Mouse (Mus musculus) kidney, postnatal 0 days (tissue): ENCODE data around the gene Gm33543. TPM values are rescaled to one million over a fixed set of nuclear protein-coding genes. Genes with fewer than 3 reads are reported as not detected.
A peak's percentile ranks its signal among the peaks of the same experiment; 100 is the strongest.

Experiments used
- ATAC-seq: fragments of 200-750 bp; cut with Nextera tagmentation; replicated peaks from 2 replicates; pipeline ENCODE4 v1.8.0; 2017; ENCODE audit warnings: low read depth, moderate number of reproducible peaks, moderate TSS enrichment, moderate library complexity; ENCODE audit not compliant: low FRiP score
- DNase-seq: peaks from one replicate; pipeline ENCODE4 v3.0.0-alpha.2; 2016; ENCODE audit warnings: low spot score
- H3K27ac ChIP-seq: fragments of 300-500 bp; sonication (generic); 2 replicates; pipeline ENCODE4 v1.5.1; 2014; ENCODE audit warnings: mild to moderate bottlenecking
- H3K27me3 ChIP-seq: fragments of 300-500 bp; sonication (generic); 2 replicates; pipeline ENCODE4 v1.6.1; 2014; ENCODE audit warnings: low read length, mixed read lengths; ENCODE audit not compliant: insufficient read depth
- H3K36me3 ChIP-seq: fragments of 300-500 bp; sonication (generic); 2 replicates; pipeline ENCODE4 v1.6.1; 2014; ENCODE audit warnings: low read length, mixed read lengths; ENCODE audit not compliant: insufficient read depth
- H3K4me1 ChIP-seq: fragments of 300-500 bp; sonication (generic); replicated peaks from 2 replicates; pipeline ENCODE4 v1.6.1; 2014; ENCODE audit warnings: antibody characterized with exemption, low read length, mixed read lengths; ENCODE audit not compliant: insufficient read depth
- H3K4me2 ChIP-seq: fragments of 300-500 bp; sonication (generic); 2 replicates; pipeline ENCODE4 v1.6.1; 2014; ENCODE audit warnings: mild to moderate bottlenecking, low read length, moderate library complexity, mixed read lengths
- H3K4me3 ChIP-seq: fragments of 300-500 bp; sonication (generic); replicated peaks from 2 replicates; pipeline ENCODE4 v1.5.1; 2014; ENCODE audit warnings: low read depth, low read length
- H3K9ac ChIP-seq: fragments of 300-500 bp; sonication (generic); 2 replicates; pipeline ENCODE4 v1.6.1; 2014; ENCODE audit warnings: low read depth, low read length
- H3K9me3 ChIP-seq: fragments of 300-500 bp; sonication (generic); replicated peaks from 2 replicates; pipeline ENCODE4 v1.6.1; 2016; ENCODE audit warnings: low read length, inconsistent platforms, mixed read lengths
- CTCF ChIP-seq: IDR thresholded peaks from 2 replicates; pipeline ENCODE4 v1.5.1; 2016; ENCODE audit warnings: antibody characterized with exemption, low read depth, mild to moderate bottlenecking, moderate library complexity
- WGBS: fragments of 180-500 bp; shearing (Covaris S2); extraction: QIAGEN DNeasy Blood & Tissue Kit; methylation state at CpG from one replicate; pipeline ENCODE4 v1.1.7; 2014; 5-methylcytosine and 5-hydroxymethylcytosine counted together
- polyA plus RNA-seq: library from polyadenylated mRNA; unstranded; fragments of >200 nt; fragmentation: Nextera tagmentation; extraction: Ambion mirVana; gene quantifications from 2 replicates; pipeline ENCODE4 v1.2.1, GENCODE M21; 2015

Gm33543 gene
- polyA plus RNA-seq, 1 experiment from 2014 or later = 0.62 TPM

GRCm38 (mm10) chr10:95879983-95880934, 37.5 kb upstream of the Gm33543 start:
- no peak for TF ChIP-seq CTCF
- DNase-seq (peak; percentile 31), ATAC-seq (no peak)
- Histone ChIP-seq H3K9me3 (no peaks in the 10 kb centered on the region), H3K4me3 (no peak overlapping the region), H3K36me3 (no peaks in the 10 kb centered on the region), H3K4me1 (no peaks in the 10 kb centered on the region), H3K4me2 (no peak overlapping the region), H3K27ac (no peak overlapping the region), H3K27me3 (no peaks in the 10 kb centered on the region), H3K9ac (no peak overlapping the region)
- WGBS = 72% methylated on average over 17 of the region's 17 CpGs

GRCm38 (mm10) chr10:95870782-95871181, 28.1 kb upstream of the Gm33543 start:
- ATAC-seq = no peak
- H3K9ac ChIP-seq = no peak overlapping the region

GRCm38 (mm10) chr10:95868348-95868747, 25.6 kb upstream of the Gm33543 start:
- 66% methylated on average over 6 of the region's 6 CpGs for WGBS
- Histone ChIP-seq H3K27ac (no peak overlapping the region), H3K36me3 (no peaks in the 10 kb centered on the region), H3K4me1 (no peaks in the 10 kb centered on the region), H3K4me2 (no peak overlapping the region), H3K4me3 (no peak overlapping the region), H3K27me3 (no peaks in the 10 kb centered on the region), H3K9ac (no peak overlapping the region), H3K9me3 (no peaks in the 10 kb centered on the region)
- DNase-seq (no peak), ATAC-seq (no peak)
- TF ChIP-seq CTCF = no peak

More at GRCm38 (mm10) chr10:95870782-95871181, 28.1 kb upstream of the Gm33543 start:
- Histone ChIP-seq H3K27me3 (no peaks in the 10 kb centered on the region), H3K9me3 (no peaks in the 10 kb centered on the region), H3K4me1 (no peaks in the 10 kb centered on the region), H3K4me2 (no peak overlapping the region), H3K4me3 (no peak overlapping the region), H3K36me3 (no peaks in the 10 kb centered on the region), H3K27ac (no peak overlapping the region)
- 98% methylated on average over 2 of the region's 2 CpGs for WGBS
- TF ChIP-seq CTCF = no peak
- DNase-seq = no peak

GRCm38 (mm10) chr10:95867596-95867995, 24.9 kb upstream of the Gm33543 start:
- Histone ChIP-seq H3K4me1 (no peaks in the 10 kb centered on the region), H3K4me3 (no peak overlapping the region), H3K9me3 (no peaks in the 10 kb centered on the region), H3K4me2 (no peak overlapping the region), H3K36me3 (no peaks in the 10 kb centered on the region), H3K9ac (no peak overlapping the region), H3K27me3 (no peaks in the 10 kb centered on the region), H3K27ac (no peak overlapping the region)
- no peak for TF ChIP-seq CTCF
- ATAC-seq (no peak), DNase-seq (no peak)
- 86% methylated on average over 2 of the region's 2 CpGs for whole genome bisulfite sequencing

DNA sequence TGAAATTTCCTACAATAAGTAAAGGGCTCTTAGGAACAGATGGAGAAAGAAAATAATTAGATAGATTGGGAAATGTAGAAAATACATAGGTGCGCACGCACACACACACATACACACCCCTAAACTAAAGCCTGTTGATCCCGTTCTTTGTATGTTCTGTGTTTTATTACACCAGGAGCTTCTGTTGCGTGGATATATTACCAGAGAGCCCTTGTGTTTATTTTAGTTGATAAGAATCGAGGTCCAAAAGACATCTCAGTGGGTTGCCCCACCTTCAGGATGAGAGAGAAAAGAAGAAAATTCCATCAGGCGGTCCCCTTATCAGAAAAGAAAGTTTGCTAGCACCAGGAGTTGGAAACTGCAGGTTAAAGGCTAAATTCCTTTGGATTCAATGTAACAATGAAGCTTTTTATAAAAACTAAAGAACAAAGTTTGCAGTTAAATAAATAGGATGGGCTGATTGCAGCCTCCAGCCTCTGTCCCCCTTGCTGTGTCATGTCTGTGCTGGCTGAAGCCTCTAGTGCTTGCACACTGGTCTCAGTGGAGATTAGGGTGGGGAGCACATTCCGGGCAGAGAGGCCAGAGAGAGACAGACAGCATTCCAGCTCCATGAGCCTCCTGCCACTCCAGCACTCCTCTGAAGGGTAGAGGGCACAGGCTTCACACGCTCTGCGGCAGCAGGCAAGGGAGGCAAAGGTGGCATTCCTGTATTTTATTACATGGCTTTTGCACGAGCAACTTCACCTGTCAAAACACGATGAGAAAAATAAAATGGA, 21.8 kb upstream of the Gm33543 start:
- no peak overlapping the region for H3K9ac ChIP-seq
- no peak overlapping the region for H3K4me2 ChIP-seq
- H3K36me3 ChIP-seq = no peaks in the 10 kb centered on the region
- no peak overlapping the region for H3K4me3 ChIP-seq
- ATAC-seq = no peak
- H3K27ac ChIP-seq = no peak overlapping the region
- TF ChIP-seq CTCF = no peak
- H3K27me3 ChIP-seq = no peaks in the 10 kb centered on the region
- no peaks in the 10 kb centered on the region for H3K4me1 ChIP-seq
- 43% methylated on average over 11 of the region's 11 CpGs for WGBS
- H3K9me3 ChIP-seq = no peaks in the 10 kb centered on the region
- DNase-seq = no peak

DNA sequence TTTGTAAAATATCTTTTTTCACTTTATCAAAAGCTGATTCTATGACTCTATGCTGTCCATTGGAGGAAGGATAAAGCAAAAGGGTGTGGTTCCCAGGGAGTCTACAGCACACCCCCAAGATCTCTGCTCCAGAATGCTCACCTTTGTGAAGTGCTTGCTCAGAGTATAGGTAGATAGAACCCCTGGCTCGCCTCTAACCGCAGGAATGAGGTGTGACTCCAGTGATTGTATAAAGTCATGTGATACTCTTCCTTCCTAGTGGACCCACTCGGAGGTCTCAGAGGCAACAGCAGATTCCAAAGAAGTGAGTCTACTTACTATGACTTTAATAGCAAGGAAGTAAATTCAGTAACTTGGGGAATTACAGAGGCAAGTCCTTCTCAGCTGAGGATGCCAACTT, 19.9 kb upstream of the Gm33543 start:
- Histone ChIP-seq H3K36me3 (no peaks in the 10 kb centered on the region), H3K27me3 (no peaks in the 10 kb centered on the region), H3K9me3 (no peaks in the 10 kb centered on the region), H3K4me2 (no peak overlapping the region), H3K9ac (no peak overlapping the region), H3K4me1 (no peaks in the 10 kb centered on the region), H3K4me3 (no peak overlapping the region), H3K27ac (no peak overlapping the region)
- no peak for ATAC-seq
- TF ChIP-seq CTCF = no peak
- 73% methylated on average over 3 of the region's 3 CpGs for WGBS
- DNase-seq = no peak
